Mouse (Mus musculus) ES-E14 (cell line): ENCODE results near the gene Bax. TPM values are rescaled to one million over a fixed set of nuclear protein-coding genes. Genes with fewer than 3 reads are reported as not detected.

Experiments
- DNase-seq: peaks from one replicate; pipeline ENCODE4 v3.0.0-alpha.2; 2013; ENCODE audit warnings: low read depth, low spot score
- H3K27ac ChIP-seq: 2 replicates; pipeline ENCODE4 v1.5.1; 2012; ENCODE audit warnings: low read depth, mild to moderate bottlenecking, low read length, moderate library complexity, mixed read lengths; ENCODE audit not compliant: poor library complexity, insufficient read depth, severe bottlenecking
- H3K36me3 ChIP-seq: 2 replicates; pipeline ENCODE4 v1.6.1; 2012; ENCODE audit warnings: mild to moderate bottlenecking, low read length, moderate library complexity, mixed read lengths; ENCODE audit not compliant: control insufficient read depth, poor library complexity, insufficient read depth, severe bottlenecking
- H3K4me1 ChIP-seq, 2 experiments: fragments of 150-350 bp in 1 of 2; sonication (generic) in 1 of 2; 2 replicates each; pipeline ENCODE4 v1.6.1; 2012; ENCODE audit warnings: low read length in 2 of 2, mild to moderate bottlenecking in 1 of 2, mixed read lengths in 1 of 2; ENCODE audit not compliant: control insufficient read depth in 2 of 2, insufficient read depth in 2 of 2, poor library complexity in 1 of 2
- H3K4me3 ChIP-seq, 2 experiments: fragments of 150-350 bp in 1 of 2; sonication (generic) in 1 of 2; 2 replicates each; pipeline ENCODE4 v1.5.1; 2012; ENCODE audit warnings: low read length in 2 of 2, low read depth in 1 of 2, mild to moderate bottlenecking in 1 of 2, mixed read lengths in 1 of 2; ENCODE audit not compliant: insufficient read depth in 1 of 2, poor library complexity in 1 of 2, severe bottlenecking in 1 of 2
- H3K9ac ChIP-seq: 2 replicates; pipeline ENCODE4 v1.6.1; 2012; ENCODE audit warnings: low read depth, mild to moderate bottlenecking, low read length, mixed read lengths; ENCODE audit not compliant: poor library complexity, insufficient read depth, severe bottlenecking
- H3K9me3 ChIP-seq: fragments of 150-350 bp; sonication (generic); 2 replicates; pipeline ENCODE4 v1.6.1; 2012; ENCODE audit warnings: low read depth, mild to moderate bottlenecking, low read length; ENCODE audit not compliant: control insufficient read depth, insufficient read depth
- CHD2 ChIP-seq: IDR thresholded peaks from 2 replicates; pipeline ENCODE4 v1.6.1; 2014; ENCODE audit warnings: mild to moderate bottlenecking, low read depth, low read length, inconsistent platforms
- HCFC1 ChIP-seq: IDR thresholded peaks from 2 replicates; pipeline ENCODE4 v1.6.1; 2012; ENCODE audit warnings: low read length, inconsistent platforms, borderline replicate concordance; ENCODE audit not compliant: insufficient read depth
- MAFK ChIP-seq: IDR thresholded peaks from 2 replicates; pipeline ENCODE4 v1.6.1; 2014; ENCODE audit warnings: mild to moderate bottlenecking, low read depth, low read length, inconsistent platforms; ENCODE audit not compliant: insufficient read depth
- ZC3H11A ChIP-seq: IDR thresholded peaks from 2 replicates; pipeline ENCODE4 v1.6.1; 2012; ENCODE audit warnings: low read depth, mild to moderate bottlenecking, inconsistent platforms, low read length, borderline replicate concordance
- ZNF384 ChIP-seq: IDR thresholded peaks from 2 replicates; pipeline ENCODE4 v1.6.1; 2012; ENCODE audit warnings: low read depth, low read length, inconsistent platforms
- in situ Hi-C, 2 experiments: fragments of 600-800 bp; cut with MboI; formaldehyde crosslinking; loops; one replicate each; pipeline ENCODE4 v1.15.1; 2025; ENCODE audit warnings: low sequenced_read_pairs in 2 of 2, inconsistent platforms in 1 of 2; ENCODE audit not compliant: unreplicated experiment in 2 of 2
- total RNA-seq: library from RNA; depleted of rRNA; stranded (reverse); fragments of 300-350 nt; gene quantifications from 2 replicates; pipeline ENCODE4 v1.2.3, GENCODE M21; 2012

Gene Bax
- total RNA-seq, 1 experiment: 388 TPM

- in situ Hi-C loops: loop anchor here in 1 of 2 experiments (10.0 kb wide), 1 partner anchor 124 kb away; no protein-coding TSS in a partner anchor
- no peak for DNase-seq
- Histone ChIP-seq H3K9me3 (no peaks in the 10 kb centered on the region), H3K27ac (no peak overlapping the region), H3K36me3 (peaks cover 4% of the 10 kb centered on the region; the same call in 1 of the 2 replicates), H3K9ac (no peak overlapping the region), H3K4me3 (no peak overlapping the region), H3K4me1 (peaks cover 0 to 7% of the 10 kb centered on the region in 2 experiments; a peak in 3 of 4 replicates)
- no peak for TF ChIP-seq MAFK
- no peak for TF ChIP-seq HCFC1
- no peak for TF ChIP-seq ZNF384
- TF ChIP-seq ZC3H11A: peak; percentile 19; the same call in 1 of the 2 replicates
- TF ChIP-seq CHD2: no peak
These were observed 4.2 kb upstream of the Bax start for GRCm38 (mm10) chr7:45470869-45471268.

- in situ Hi-C loops: no loop called here
- H3K36me3 ChIP-seq: peaks cover 24% of the 10 kb centered on the region
- H3K4me1 ChIP-seq: peaks cover 0 to 3% of the 10 kb centered on the region in 2 experiments; a peak in 2 of 4 replicates
- peak overlapping the region; percentile 63 to 80 for H3K4me3 ChIP-seq
- TF ChIP-seq ZC3H11A (no peak), ZNF384 (0 out of 2 replicates have a peak, but pooled peaks have one; percentile 42)
- H3K9ac ChIP-seq: peak overlapping the region; percentile 12; the same call in 1 of the 2 replicates
- no peaks in the 10 kb centered on the region for H3K9me3 ChIP-seq
- DNase-seq: no peak
- H3K27ac ChIP-seq: no peak overlapping the region; the same call in 1 of the 2 replicates
These were observed 482 bp upstream of the Bax start for GRCm38 (mm10) chr7:45467090-45467670.

- Histone ChIP-seq H3K9ac (peak overlapping the region; percentile 93), H3K27ac (peak overlapping the region; percentile 91; the same call in 1 of the 2 replicates), H3K36me3 (peaks cover 35% of the 10 kb centered on the region), H3K4me1 (peaks cover 0 to 3% of the 10 kb centered on the region in 2 experiments; a peak in 2 of 4 replicates), H3K4me3 (peak overlapping the region; percentile 74 to 80), H3K9me3 (no peaks in the 10 kb centered on the region)
- DNase-seq: no peak
- in situ Hi-C loops: no loop called here
- TF ChIP-seq ZNF384 (no peak), ZC3H11A (no peak), MAFK (no peak), HCFC1 (no peak), CHD2 (no peak)
These were observed 1.1 kb downstream of the Bax start for GRCm38 (mm10) chr7:45465549-45465948.

GRCm38 (mm10) chr7:45465112-45465511 is 1.6 kb downstream of the Bax start:
- in situ Hi-C loops: no loop called here
- H3K27ac ChIP-seq: peak overlapping the region; percentile 91; the same call in 1 of the 2 replicates
- TF ChIP-seq CHD2: no peak
- TF ChIP-seq ZC3H11A: no peak
- no peak for TF ChIP-seq MAFK
- TF ChIP-seq HCFC1: no peak
- TF ChIP-seq ZNF384: no peak
- H3K4me1 ChIP-seq: peaks cover 0 to 3% of the 10 kb centered on the region in 2 experiments; a peak in 2 of 4 replicates
- peaks cover 38% of the 10 kb centered on the region for H3K36me3 ChIP-seq
- H3K9me3 ChIP-seq: no peaks in the 10 kb centered on the region
- peak overlapping the region; percentile 74 to 80 for H3K4me3 ChIP-seq
- no peak for DNase-seq
- H3K9ac ChIP-seq: peak overlapping the region; percentile 93; the same call in 1 of the 2 replicates
